Mouse (Mus musculus): ENCODE measurements around the gene Tmem132c.

The Tmem132c gene

DNA sequence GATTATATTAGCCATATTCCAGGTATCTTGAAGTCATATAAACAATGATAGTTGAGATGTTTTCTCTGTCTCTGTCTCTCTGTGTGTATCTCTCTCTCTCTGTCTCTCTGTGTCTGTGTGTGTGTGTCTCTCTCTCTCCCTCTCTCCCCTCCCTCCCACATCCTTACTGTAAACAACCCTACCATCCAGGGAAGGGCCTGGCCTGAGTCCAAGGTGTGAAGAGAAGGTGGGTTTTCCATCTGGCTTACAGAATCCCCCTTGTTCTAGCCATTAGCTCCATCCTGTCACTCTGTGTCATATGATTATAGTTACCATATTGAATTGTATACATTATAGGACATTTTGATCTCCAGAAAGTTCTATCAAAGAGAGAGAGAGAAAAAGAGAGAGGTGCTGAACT is 182.3 kb downstream of the Tmem132c start:
- DNase-seq, result no peak

DNA sequence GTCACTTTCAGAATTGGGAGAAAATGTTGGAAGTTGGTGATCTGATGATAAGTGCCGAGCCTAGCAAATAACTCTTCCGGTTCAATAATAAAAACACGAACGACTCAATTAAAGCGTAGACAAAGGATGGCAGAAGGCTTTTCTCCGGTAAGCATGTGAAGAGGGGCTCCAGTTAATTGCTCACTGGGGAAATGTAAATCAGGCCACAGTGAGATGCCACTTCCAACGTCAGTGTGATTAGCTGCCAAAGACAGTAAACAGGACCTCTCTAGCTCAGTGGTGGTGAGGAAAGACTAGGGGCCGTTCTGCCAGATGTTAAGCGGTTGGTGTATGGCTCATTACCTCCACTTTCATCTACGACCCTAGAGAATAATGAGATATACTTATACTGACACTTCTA is 187.5 kb downstream of the Tmem132c start:
- no peak for DNase-seq

DNA sequence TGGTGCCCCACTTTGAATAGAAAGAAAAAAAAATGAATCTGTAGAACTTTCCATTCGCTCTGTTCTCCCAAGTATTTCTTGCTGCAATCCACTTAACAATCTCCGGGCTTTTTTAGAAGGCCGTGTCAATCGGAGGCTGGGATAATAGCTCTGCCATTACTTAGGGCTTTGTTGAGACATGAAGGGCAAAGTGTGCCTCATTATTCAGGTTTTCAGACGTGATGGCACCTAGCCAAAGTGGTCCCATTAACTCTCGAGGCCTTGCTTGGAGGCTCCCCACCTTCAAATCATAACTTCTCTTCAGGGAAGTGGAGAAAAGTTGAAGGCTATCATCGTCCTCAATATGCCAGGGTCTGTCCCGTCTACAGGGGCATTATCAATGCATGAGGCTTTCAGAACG is 190.0 kb downstream of the Tmem132c start:
- DNase-seq, result no peak

- DNase-seq, result peak; percentile 74 to 81
Observed at GRCm38 (mm10) chr5:127436836-127437235, 195.2 kb downstream of the Tmem132c start.

DNA sequence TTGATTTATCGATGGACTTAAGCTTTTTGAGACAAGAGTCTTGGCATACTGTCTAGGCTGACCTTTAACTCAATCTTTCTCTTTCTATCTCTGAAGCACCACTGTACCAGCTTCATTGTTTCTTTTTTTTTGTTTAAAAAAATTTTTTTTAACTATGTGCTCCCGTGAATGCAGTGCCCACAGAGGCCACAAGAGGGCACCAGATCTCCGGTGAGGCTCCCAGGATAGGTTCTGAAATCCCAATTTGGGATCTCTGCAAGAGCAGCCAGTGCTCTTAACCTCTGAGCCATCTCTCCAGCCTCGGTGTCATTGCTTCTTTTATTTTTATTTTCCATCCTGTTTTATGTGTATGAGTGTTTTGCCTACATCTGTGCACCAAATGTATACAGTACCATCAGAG is 197.0 kb downstream of the Tmem132c start:
- DNase-seq, result no peak

DNA sequence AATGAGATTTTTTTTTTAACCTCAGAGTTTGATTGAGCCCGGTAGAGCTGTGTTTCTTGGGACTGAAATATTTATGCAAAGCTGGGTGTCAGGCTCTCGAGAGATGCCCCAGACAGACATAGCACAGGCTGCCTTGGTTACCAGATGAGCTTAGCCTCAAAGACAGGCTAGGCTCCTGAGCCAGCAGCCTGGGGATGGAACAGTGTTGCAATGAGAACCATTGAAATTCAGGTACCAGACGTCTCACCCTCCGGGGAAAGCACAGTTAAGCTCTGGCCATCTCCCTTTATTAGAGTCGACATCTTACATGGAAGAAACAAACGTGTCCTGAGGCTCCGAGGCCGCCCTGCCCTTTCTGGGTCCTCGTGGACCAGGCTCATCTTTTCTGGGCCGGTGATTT is 200.4 kb downstream of the Tmem132c start:
- DNase-seq, result no peak

- peak; percentile 21 to 25 for DNase-seq
Observed at GRCm38 (mm10) chr5:127453580-127453979, 212.0 kb downstream of the Tmem132c start.

DNA sequence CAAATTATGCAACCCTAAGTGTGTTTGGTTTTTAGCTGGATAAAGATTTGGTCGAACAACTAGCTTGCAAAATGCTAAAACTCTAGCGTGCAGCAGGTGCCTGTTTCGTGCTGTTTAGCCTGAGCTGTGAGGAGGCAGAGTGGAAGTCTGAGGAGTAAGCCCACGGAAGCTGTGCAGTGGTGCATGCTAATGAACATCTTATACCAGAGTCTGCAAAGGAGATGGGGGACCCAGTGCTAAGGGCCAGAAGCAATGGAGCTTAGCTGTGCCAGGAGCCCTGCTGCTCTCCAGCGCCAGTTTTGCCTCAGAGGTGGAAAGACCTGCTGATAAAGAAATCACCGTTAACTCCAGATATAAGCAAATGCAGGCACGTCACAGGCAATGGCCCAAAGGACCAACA is 212.5 kb downstream of the Tmem132c start:
- DNase-seq, result no peak

- no peak for DNase-seq
Observed at GRCm38 (mm10) chr5:127456076-127456475, 214.5 kb downstream of the Tmem132c start.

GRCm38 (mm10) chr5:127468151-127468550 is 226.5 kb downstream of the Tmem132c start:
- DNase-seq, result no peak

DNA sequence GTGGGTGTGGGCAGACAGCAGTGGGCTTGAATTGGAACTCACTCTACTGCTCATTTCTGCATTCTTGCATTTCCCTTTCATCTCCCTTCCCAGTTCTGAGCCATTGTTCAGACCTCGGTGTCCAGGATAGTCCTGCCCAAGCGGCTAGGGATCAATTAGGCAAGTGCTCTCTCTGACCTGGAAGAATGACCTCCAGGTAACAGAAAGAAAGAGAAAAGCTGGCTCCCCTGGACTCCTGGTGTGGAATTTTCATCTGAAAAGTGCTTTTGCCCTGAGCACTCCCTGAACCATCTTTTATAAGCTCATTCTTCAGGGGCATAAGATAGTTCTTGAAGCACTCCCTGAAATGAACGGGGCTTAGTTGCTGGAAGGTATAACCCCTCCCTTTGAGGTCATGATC is 228.7 kb downstream of the Tmem132c start:
- DNase-seq, result no peak

- no peak for DNase-seq
Observed at GRCm38 (mm10) chr5:127471902-127472301, 230.3 kb downstream of the Tmem132c start.

GRCm38 (mm10) chr5:127473706-127474105 is 232.1 kb downstream of the Tmem132c start:
- peak; percentile 59 to 76 for DNase-seq

- no peak for DNase-seq
Observed at GRCm38 (mm10) chr5:127474856-127475255, 233.2 kb downstream of the Tmem132c start.

GRCm38 (mm10) chr5:127477790-127478189 is 236.2 kb downstream of the Tmem132c start:
- DNase-seq, result no peak

- no peak for DNase-seq
Observed at GRCm38 (mm10) chr5:127478322-127478721, 236.7 kb downstream of the Tmem132c start.

DNA sequence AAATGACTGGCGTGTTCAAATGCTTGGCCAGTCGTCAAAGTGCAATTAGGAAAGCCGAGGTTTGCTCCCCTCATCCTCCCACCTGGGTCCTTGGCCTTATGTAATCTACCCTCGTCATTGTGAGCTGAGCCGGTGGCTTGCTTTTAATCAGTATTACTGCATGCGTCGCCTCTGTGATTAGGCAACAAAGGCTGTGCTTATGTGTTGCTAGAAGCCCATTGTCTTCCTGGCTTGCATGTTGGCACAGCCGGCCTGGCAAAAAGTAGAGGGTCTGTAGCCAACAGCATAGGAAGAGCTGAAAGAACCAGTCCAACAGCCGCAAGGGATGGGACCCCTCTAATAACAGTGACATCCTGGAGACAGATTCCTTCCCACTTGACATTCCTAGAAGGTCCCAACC is 239.3 kb downstream of the Tmem132c start:
- no peak for DNase-seq

- DNase-seq, result peak; percentile 49 to 64
Observed at GRCm38 (mm10) chr5:127481416-127481815, 239.8 kb downstream of the Tmem132c start.

DNA sequence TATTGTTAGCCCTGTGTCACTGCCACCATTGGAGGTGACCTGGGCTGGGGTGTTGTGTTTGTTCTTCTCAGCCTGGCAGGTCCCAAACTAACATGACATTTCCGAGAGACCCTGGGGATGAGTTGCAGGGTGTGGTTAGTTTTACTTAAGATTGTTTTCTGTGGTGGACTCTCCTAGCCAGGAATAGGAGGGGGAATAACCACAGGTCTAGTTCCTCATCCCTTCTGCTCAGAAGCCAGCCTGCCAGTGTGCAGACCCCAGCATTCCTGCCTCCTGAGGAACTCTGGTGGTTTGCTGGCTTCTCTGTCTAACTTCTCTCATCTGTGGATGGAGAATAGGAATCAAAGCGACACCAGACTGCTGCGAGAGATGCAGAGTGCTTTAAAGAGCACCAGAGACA is 240.7 kb downstream of the Tmem132c start:
- DNase-seq, result no peak

DNA sequence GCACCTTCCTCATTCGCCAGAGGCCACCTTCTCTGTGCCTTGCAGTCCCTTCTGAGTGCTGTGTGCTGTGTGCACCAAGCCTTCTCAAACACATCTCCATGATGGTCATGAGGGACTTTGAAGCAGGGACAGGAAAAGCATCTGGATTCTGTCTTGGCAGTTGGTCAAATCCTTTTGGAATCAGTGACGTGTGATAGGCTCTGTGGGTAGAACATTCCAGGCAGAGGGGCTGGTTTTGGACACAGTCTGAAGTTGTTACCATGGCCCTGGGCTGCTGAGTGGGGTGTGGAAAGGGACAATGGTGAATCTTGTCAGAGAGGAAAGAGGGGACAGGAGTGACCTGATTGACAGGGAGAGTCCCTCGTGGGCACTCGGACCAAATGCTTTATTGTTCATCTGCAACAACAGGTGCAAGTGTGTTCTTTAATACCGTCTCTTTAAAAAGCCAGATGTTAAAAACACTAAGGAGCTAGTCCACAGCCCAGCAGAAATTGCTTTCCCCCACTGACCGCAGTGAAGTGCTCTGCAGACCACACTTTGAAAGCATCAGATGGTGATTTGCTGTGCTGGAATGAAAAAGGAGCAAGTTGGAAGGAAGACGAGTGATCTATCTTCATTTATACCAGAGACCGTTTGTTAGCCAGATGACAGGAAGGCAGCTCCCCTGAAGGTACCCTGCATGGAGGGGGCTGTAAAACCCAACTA is 242.5 kb downstream of the Tmem132c start:
- no peak for DNase-seq

DNA sequence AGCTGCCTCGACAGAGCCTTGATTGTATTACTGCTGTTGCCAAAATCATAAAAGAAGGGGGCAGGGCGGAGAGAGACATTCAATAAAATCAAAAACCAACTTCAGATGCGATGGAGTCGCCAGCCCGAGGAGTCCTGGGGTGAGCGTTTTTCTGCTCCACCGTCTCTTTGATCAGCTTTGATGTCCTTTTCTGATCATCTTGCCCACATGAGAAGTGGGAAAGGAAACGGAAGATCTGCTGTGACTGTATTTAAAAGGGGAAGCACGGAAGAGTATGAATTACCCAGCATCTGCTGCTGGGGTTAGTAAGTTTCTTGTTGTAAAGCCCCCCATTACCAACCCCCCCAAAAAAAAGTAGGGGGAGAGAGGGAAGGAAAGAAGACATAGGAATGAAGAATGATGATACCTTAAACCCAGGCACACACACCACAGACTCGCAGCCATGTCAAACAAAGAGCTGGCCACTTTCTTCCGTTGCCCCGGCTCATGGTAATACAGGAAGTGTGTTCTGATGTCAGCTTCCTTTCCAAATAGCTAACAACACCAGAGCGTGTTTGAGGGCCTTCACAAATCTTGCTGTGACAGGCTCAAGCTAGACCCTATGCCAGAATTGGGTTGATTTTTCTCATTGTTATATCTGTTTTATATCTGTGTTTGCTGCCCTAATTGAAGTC is 243.3 kb downstream of the Tmem132c start:
- no peak for DNase-seq

- DNase-seq, result no peak
Observed at GRCm38 (mm10) chr5:127487190-127487589, 245.6 kb downstream of the Tmem132c start.

- no peak for DNase-seq
Observed at GRCm38 (mm10) chr5:127488666-127489065, 247.1 kb downstream of the Tmem132c start.

DNA sequence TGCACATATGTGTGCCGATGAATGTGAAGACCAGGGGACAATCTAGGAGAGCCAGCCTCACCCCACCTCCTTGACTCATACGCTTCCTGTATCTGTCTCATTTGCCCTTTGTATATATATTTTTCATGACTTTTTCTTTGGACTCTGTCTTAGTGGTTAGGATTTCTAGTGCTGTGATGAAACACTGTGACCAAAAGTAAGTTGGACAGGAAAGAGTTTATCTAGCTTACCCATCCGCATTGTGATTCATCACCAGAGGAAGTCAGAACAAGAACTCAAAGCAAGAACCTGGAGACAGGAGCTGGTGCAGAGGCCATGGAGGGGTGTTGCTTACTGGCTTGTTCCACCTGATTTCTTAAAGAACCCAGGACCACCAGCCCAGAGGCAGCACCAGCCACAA is 250.1 kb downstream of the Tmem132c start:
- DNase-seq, result no peak

GRCm38 (mm10) chr5:127496895-127497294 is 255.3 kb downstream of the Tmem132c start:
- no peak for DNase-seq

Measured in cerebellum, adult 18-20 months (tissue).